Mouse (Mus musculus) C3H10T1/2 (cell line): ENCODE data around the gene Ociad1. TPM values are rescaled to one million over a fixed set of nuclear protein-coding genes. Genes with fewer than 3 reads are reported as not detected.

Source experiments
- polyA plus RNA-seq, 2 experiments: library from polyadenylated mRNA; unstranded; fragments of >200 nt; fragmentation: generic; extraction: Trizol; gene quantifications; one replicate each; pipeline ENCODE4 v1.2.1; 2012; ENCODE audit warnings: missing spikeins in 2 of 2

Gene Ociad1
- polyA plus RNA-seq = 100 to 1,000 TPM in 1 of 2 experiments, 10 to 100 TPM in 1; 67.5 to 156 TPM

DNA sequence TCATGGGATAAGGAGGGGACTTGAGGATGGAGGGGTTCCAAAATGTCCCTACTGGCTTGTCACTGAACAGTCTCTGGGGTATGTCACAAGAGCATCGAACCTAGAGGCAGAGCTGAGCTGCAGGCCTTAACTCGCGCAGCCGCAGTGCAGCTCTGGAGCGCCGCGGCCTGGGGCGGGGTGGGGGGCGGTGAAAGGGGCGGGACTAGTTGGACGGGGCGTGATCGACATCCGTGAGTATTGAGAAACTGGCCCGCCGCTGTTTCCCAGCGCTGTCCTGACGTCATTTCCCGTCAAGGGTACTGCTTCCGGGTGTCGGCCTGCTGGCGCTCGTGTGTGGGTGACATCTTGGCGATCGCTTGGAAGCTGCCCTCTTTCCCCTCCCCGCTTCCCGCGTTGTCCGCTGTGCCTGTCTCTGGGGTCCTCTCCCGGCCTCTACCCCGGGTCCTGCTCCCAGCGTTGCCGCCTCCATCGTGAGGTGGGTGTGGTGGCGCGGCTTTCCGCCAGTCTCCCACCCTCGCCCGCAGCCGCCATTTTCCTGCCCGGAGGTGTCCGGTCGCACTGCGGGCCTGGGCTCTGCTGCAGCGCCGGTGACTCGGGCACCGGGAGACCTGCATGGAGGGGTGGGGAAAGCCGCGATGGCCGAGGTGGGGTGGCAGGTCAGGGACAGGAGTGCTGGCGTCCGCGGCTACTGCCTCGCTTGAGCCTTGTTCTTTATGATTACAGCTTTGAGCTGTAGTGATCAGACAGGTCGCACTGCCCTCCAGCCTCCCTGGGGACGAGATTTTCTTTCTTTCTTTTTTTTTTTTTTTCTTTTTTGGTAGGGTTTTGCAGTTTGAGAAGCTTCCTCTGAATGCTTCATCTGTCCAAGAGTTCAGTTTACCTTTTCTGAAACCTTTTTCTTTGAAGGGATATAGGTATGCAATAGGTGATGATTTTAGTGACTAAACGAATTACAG, at the start of gene Ociad1:
Ociad1 (plus strand) TSS at position 283 of the 956 bp plus-strand sequence.

GRCm38 (mm10) chr5:73256352-73257065, 36.1 kb upstream of the Ociad1 start, which contains the start of gene Fryl:
Gene Fryl, minus strand, starts transcription at chr5:73256619.

DNA sequence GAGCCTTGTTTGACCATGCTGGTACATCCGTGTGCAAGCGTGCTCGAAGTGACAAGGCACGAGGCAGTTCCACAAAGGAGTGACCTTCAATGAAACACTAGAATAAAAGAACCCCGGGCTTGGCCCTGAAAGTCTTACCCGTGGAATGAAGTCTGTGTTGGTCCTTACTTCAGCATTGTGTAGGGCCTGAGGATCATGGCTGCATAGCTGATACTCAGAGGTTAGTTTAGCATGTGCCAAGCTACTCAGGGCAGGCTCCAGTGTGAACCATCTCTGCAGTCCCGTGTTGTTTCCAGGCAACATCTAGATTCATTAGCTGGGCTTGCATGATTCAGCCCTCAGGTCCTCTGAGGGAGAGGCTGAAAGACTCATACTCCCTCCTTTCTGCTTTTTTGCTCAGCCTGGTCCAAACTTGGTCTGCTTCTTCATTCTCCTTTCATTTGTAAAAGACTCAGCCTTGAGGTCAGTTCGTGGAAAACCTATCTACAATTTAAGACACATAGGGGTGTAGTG, 48.2 kb downstream of the Ociad1 start, which contains the start of gene Ociad2:
Ociad2 (minus strand) TSS at position 306 of the 513 bp plus-strand sequence.

Other genes starting within 250 kb of the Ociad1 start
- 10 to 100 TPM in 1 of 2 experiments, 1 to 10 TPM in 1; 2.8 to 14.9 TPM for gene Fryl, start 36.2 kb upstream of the Ociad1 start, polyA plus RNA-seq
- under 1 TPM; 0.11 TPM for gene Ociad2, start 48.2 kb downstream of the Ociad1 start, polyA plus RNA-seq
- not detected for gene Cwh43, start 113.3 kb downstream of the Ociad1 start, polyA plus RNA-seq
- 1 to 10 TPM in 1 of 2 experiments, under 1 TPM in 1; 0.22 to 2.9 TPM for gene Dcun1d4, start 188.2 kb downstream of the Ociad1 start, polyA plus RNA-seq